Mouse (Mus musculus) lung, embryonic 15.5 days (tissue): Measurements from ENCODE around the gene Adcy9. TPM values are rescaled to one million over a fixed set of nuclear protein-coding genes. Genes with fewer than 3 reads are reported as not detected.

ENCODE experiments used
- ATAC-seq: fragments of 200-750 bp; cut with Nextera tagmentation; 2 replicates; pipeline ENCODE4 v1.8.0; 2017; ENCODE audit warnings: moderate number of reproducible peaks, borderline replicate concordance; ENCODE audit not compliant: low FRiP score, low TSS enrichment; ENCODE audit errors: extremely low read depth
- H3K27ac ChIP-seq: fragments of 300-500 bp; sonication (generic); 2 replicates; pipeline ENCODE4 v1.5.1; 2015; ENCODE audit warnings: moderate library complexity, mild to moderate bottlenecking, inconsistent platforms
- H3K27me3 ChIP-seq: fragments of 300-500 bp; sonication (generic); 2 replicates; pipeline ENCODE4 v1.6.1; 2015; ENCODE audit warnings: inconsistent platforms
- H3K36me3 ChIP-seq: fragments of 300-500 bp; sonication (generic); 2 replicates; pipeline ENCODE4 v1.6.1; 2015; ENCODE audit warnings: inconsistent platforms
- H3K4me1 ChIP-seq: fragments of 300-500 bp; sonication (generic); 2 replicates; pipeline ENCODE4 v1.6.1; 2015; ENCODE audit warnings: inconsistent platforms
- H3K4me2 ChIP-seq: fragments of 300-500 bp; sonication (generic); 2 replicates; pipeline ENCODE4 v1.6.1; 2015; ENCODE audit warnings: inconsistent platforms, mild to moderate bottlenecking, moderate library complexity
- H3K4me3 ChIP-seq: fragments of 300-500 bp; sonication (generic); 2 replicates; pipeline ENCODE4 v1.5.1; 2015; ENCODE audit warnings: mild to moderate bottlenecking, inconsistent platforms
- H3K9ac ChIP-seq: fragments of 300-500 bp; sonication (generic); 2 replicates; pipeline ENCODE4 v1.6.1; 2015; ENCODE audit warnings: inconsistent platforms
- H3K9me3 ChIP-seq: fragments of 300-500 bp; sonication (generic); 2 replicates; pipeline ENCODE4 v1.6.1; 2016; ENCODE audit warnings: inconsistent platforms
- WGBS: fragments of 180-500 bp; shearing (Covaris S2); methylation state at CpG from one replicate; pipeline ENCODE4 v1.1.7; 2015; 5-methylcytosine and 5-hydroxymethylcytosine counted together
- polyA plus RNA-seq: library from polyadenylated mRNA; unstranded; fragments of >200 nt; fragmentation: Nextera tagmentation; extraction: Ambion mirVana; gene quantifications from 2 replicates; pipeline ENCODE4 v1.2.1, GENCODE M21; 2015

Gene Adcy9
- polyA plus RNA-seq, 1 experiment from 2014 or later = 1.2 TPM

GRCm38 (mm10) chr16:4418072-4418471 lies 2.2 kb downstream of the Adcy9 start:
- peaks cover 19% of the 10 kb centered on the region; the same call in 1 of the 2 replicates for H3K27me3 ChIP-seq
- H3K27ac ChIP-seq = no peak overlapping the region
- peaks cover 23% of the 10 kb centered on the region for H3K4me1 ChIP-seq
- peak overlapping the region; percentile 99; the same call in 1 of the 2 replicates for H3K4me2 ChIP-seq
- WGBS = 90% methylated on average over 11 of the region's 11 CpGs
- H3K9me3 ChIP-seq = no peaks in the 10 kb centered on the region
- no peak overlapping the region for H3K4me3 ChIP-seq
- no peaks in the 10 kb centered on the region for H3K36me3 ChIP-seq
- no peak for ATAC-seq
- H3K9ac ChIP-seq = no peak overlapping the region

- Histone ChIP-seq H3K27me3 (peaks cover 19% of the 10 kb centered on the region; the same call in 1 of the 2 replicates), H3K27ac (no peak overlapping the region), H3K4me3 (no peak overlapping the region), H3K36me3 (no peaks in the 10 kb centered on the region), H3K9ac (no peak overlapping the region), H3K9me3 (no peaks in the 10 kb centered on the region), H3K4me1 (peaks cover 23% of the 10 kb centered on the region), H3K4me2 (0 out of 2 replicates have a peak overlapping the region, but pooled peaks have one; percentile 99)
- WGBS = 60% methylated on average over 7 of the region's 7 CpGs
- no peak for ATAC-seq
Measured at GRCm38 (mm10) chr16:4417455-4417854, 2.8 kb downstream of the Adcy9 start.

GRCm38 (mm10) chr16:4414881-4415585 lies 5.3 kb downstream of the Adcy9 start:
- H3K4me2 ChIP-seq = no peak overlapping the region
- no peaks in the 10 kb centered on the region for H3K36me3 ChIP-seq
- H3K9ac ChIP-seq = no peak overlapping the region
- H3K27ac ChIP-seq = no peak overlapping the region
- H3K9me3 ChIP-seq = no peaks in the 10 kb centered on the region
- peaks cover 18% of the 10 kb centered on the region for H3K4me1 ChIP-seq
- 71% methylated on average over 8 of the region's 8 CpGs for WGBS
- no peak overlapping the region for H3K4me3 ChIP-seq
- peaks cover 19% of the 10 kb centered on the region; the same call in 1 of the 2 replicates for H3K27me3 ChIP-seq
- ATAC-seq = no peak

DNA sequence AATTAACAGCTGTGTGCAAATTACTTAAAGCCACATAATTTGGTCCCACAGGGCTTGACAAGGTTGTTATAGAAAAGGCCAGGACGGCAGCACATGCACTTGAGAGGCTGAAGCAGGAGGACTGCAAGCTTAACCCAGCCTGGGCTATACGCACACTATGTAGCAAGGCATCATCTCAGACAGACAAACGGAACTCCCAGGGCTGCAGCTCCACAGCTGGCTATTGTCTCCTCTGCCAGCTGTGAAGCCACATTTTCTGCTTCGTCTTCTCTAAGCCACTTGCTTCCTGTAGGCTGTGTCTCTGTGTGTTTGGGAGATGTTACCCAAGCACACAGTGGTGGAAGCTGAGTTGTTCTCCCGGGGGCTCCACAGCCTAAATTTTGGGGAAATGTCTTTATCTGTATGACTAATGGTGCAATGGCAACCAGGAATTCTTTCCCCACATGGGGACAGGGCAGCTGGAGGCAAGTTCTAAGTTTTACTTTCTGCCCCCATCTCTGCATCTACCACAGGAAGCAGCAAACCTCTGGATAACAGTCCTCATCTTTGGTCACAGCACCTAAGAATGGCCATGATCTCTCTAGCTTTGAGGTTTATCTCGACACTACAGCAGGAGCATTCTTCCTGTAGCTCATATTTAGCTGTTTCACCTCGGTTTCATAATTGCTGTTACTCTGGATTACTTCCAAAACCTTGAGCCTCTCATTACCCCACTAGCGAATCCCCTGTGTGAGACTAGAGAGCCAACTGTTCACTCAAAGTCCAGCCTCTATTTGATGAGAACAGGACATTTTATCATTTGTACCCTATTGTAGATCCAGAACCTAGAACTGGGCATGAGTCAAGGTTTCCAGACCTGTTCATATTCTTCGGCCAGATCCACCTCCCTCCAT lies 6.1 kb downstream of the Adcy9 start:
- no peaks in the 10 kb centered on the region for H3K36me3 ChIP-seq
- no peak overlapping the region for H3K4me2 ChIP-seq
- H3K9me3 ChIP-seq = no peaks in the 10 kb centered on the region
- no peak overlapping the region for H3K4me3 ChIP-seq
- no peak for ATAC-seq
- peaks cover 14% of the 10 kb centered on the region for H3K4me1 ChIP-seq
- peaks cover 18% of the 10 kb centered on the region; the same call in 1 of the 2 replicates for H3K27me3 ChIP-seq
- WGBS = 50% methylated on average over 9 of the region's 9 CpGs
- H3K9ac ChIP-seq = no peak overlapping the region
- no peak overlapping the region for H3K27ac ChIP-seq

DNA sequence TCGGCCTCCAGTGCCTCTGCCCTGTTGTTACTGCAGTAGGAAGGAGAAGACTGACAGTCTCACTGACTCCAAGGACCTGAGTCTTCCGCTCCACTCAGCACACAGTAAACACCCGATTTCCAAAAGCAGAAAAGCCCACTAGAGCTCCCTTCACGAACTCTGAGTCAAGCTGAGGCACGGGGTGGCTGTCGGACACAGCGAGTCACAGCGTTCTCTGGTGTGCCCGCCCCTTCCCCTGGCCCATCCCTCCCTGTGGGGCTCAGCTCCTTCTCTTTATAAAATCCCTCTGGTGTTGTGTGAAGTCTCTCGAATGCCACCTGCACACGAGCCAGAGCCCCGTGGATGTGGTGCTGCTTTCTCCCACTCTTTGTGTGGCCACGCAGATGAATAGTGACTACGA lies 7.0 kb downstream of the Adcy9 start:
- Histone ChIP-seq H3K27ac (no peak overlapping the region), H3K4me1 (peaks cover 5% of the 10 kb centered on the region), H3K36me3 (no peaks in the 10 kb centered on the region), H3K4me2 (no peak overlapping the region), H3K4me3 (no peak overlapping the region), H3K27me3 (peaks cover 8% of the 10 kb centered on the region; the same call in 1 of the 2 replicates), H3K9ac (no peak overlapping the region), H3K9me3 (no peaks in the 10 kb centered on the region)
- ATAC-seq = no peak
- 43% methylated on average over 14 of the region's 14 CpGs for WGBS

DNA sequence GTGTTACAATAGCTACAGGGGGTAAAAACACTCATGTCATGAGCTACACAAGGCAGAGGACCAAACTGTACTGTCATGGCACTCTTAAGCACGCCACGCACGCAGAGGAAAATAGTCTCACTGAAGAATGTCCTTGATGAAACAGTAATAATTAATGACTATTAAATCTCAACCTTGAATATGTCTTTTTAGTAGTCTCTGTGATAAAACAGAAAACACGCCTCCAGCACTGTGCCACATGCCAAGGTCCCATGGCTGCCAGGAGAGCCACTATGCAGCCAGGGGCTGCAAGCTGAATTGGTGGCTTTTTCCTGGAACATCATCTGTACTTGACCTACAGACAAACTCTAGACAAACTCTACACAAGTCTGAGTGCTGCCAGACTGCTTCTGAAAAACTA lies 8.0 kb downstream of the Adcy9 start:
- H3K4me1 ChIP-seq = peaks cover 9% of the 10 kb centered on the region
- no peak overlapping the region for H3K4me3 ChIP-seq
- H3K4me2 ChIP-seq = no peak overlapping the region
- no peak overlapping the region for H3K9ac ChIP-seq
- no peak overlapping the region for H3K27ac ChIP-seq
- no peaks in the 10 kb centered on the region for H3K36me3 ChIP-seq
- WGBS = 63% methylated on average over 4 of the region's 4 CpGs
- no peaks in the 10 kb centered on the region; the same call in 1 of the 2 replicates for H3K27me3 ChIP-seq
- H3K9me3 ChIP-seq = no peaks in the 10 kb centered on the region
- ATAC-seq = no peak

DNA sequence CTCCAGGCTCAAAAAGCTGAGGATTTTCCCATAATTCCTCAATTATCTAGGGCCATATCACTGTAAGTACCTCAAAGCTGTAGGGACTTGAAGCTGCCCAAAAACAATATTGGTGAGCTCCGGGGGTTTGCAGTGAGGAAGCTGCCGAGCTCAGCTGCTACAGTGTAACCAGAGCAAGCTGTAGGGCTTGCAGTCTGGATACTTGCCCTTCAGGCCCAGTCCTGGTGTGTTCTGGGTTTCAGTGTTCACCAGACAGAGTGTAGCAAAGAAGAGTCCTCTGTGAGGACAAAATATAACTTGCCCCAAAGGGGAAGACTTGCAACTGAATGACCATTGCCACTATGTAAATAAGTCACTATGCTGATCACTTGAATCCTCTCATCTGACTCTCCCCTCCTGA lies 9.0 kb downstream of the Adcy9 start:
- no peak overlapping the region for H3K4me2 ChIP-seq
- 57% methylated on average over 2 of the region's 2 CpGs for WGBS
- no peak for ATAC-seq

GRCm38 (mm10) chr16:4407536-4407935 lies 12.8 kb downstream of the Adcy9 start:
- Histone ChIP-seq H3K27me3 (no peaks in the 10 kb centered on the region), H3K4me2 (no peak overlapping the region), H3K9me3 (no peaks in the 10 kb centered on the region), H3K4me1 (peaks cover 30% of the 10 kb centered on the region), H3K36me3 (no peaks in the 10 kb centered on the region), H3K27ac (no peak overlapping the region), H3K9ac (no peak overlapping the region), H3K4me3 (no peak overlapping the region)
- WGBS = 30% methylated on average over 2 of the region's 2 CpGs
- ATAC-seq = no peak

More for the DNA sequence above, 9.0 kb downstream of the Adcy9 start:
- Histone ChIP-seq H3K27me3 (no peaks in the 10 kb centered on the region; the same call in 1 of the 2 replicates), H3K27ac (no peak overlapping the region), H3K9ac (no peak overlapping the region), H3K36me3 (no peaks in the 10 kb centered on the region), H3K4me1 (peaks cover 14% of the 10 kb centered on the region), H3K9me3 (no peaks in the 10 kb centered on the region), H3K4me3 (no peak overlapping the region)

- no peaks in the 10 kb centered on the region for H3K27me3 ChIP-seq
- H3K4me1 ChIP-seq = peaks cover 30% of the 10 kb centered on the region
- no peaks in the 10 kb centered on the region for H3K36me3 ChIP-seq
- H3K27ac ChIP-seq = no peak overlapping the region
- H3K4me3 ChIP-seq = no peak overlapping the region
- no peaks in the 10 kb centered on the region for H3K9me3 ChIP-seq
- no peak for ATAC-seq
- 44% methylated on average over 4 of the region's 4 CpGs for WGBS
- H3K9ac ChIP-seq = no peak overlapping the region
- H3K4me2 ChIP-seq = no peak overlapping the region
Measured at GRCm38 (mm10) chr16:4406706-4407105, 13.6 kb downstream of the Adcy9 start.

- Histone ChIP-seq H3K4me2 (no peak overlapping the region), H3K4me3 (no peak overlapping the region), H3K9me3 (no peaks in the 10 kb centered on the region), H3K27me3 (no peaks in the 10 kb centered on the region), H3K36me3 (no peaks in the 10 kb centered on the region), H3K4me1 (peaks cover 30% of the 10 kb centered on the region), H3K9ac (no peak overlapping the region), H3K27ac (no peak overlapping the region)
- WGBS = 72% methylated on average over 6 of the region's 6 CpGs
- no peak for ATAC-seq
Measured at GRCm38 (mm10) chr16:4406047-4406586, 14.2 kb downstream of the Adcy9 start.

DNA sequence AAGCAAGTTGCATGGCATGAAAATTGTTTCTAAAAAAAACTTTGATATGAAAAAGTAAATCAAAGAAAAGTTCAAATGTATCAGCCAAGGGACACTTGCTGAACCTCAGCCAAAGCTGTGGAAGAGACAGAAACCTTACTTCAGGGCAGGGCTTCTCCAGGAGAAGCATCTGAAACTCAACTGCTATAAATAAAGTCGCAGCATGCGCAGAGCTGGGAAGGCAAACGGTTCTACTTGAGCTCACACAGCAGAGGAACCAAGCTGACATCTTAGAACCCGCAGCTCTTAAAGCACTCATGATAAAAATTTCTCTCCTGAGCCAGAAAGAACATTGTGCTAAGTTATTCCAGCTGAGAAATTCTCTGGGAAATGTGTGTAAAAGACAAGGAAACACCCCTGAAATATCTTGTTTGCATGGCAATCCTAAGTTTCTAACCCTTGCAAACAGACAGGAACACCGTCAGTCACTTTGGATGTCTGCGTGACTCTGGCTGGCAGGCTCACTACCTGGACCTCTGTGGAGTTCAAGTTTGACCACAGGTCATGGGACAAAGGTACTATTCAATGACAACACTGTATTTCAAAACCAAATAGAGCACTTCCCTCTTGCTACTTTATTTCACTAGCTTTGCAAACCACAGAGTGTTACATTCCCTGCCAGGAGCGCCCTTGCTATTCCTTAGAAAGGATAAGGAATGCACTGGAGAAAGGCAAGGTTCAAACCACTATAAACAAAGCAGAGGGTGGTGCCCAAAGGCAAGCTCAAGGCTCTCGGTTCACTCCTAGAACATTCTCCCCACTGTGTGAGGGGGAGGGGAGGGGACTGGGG lies 15.2 kb downstream of the Adcy9 start:
- H3K4me3 ChIP-seq = no peak overlapping the region
- H3K27ac ChIP-seq = peak overlapping the region; percentile 15; the same call in 1 of the 2 replicates
- H3K4me1 ChIP-seq = peaks cover 36% of the 10 kb centered on the region
- 40% methylated on average over 8 of the region's 8 CpGs for WGBS
- no peaks in the 10 kb centered on the region for H3K36me3 ChIP-seq
- no peaks in the 10 kb centered on the region for H3K9me3 ChIP-seq
- H3K9ac ChIP-seq = no peak overlapping the region
- ATAC-seq = no peak
- no peak overlapping the region for H3K4me2 ChIP-seq
- no peaks in the 10 kb centered on the region for H3K27me3 ChIP-seq
